Mouse (Mus musculus): Measurements from ENCODE around the gene Gtpbp4. TPM values are rescaled to one million over a fixed set of nuclear protein-coding genes. Genes with fewer than 3 reads are reported as not detected.
"Not testable (repeated sequence)": the region's sequence is repeated elsewhere in the genome, so short reads cannot be mapped to it uniquely, and the experiment has no call there.

The Gtpbp4 gene
- polyA plus RNA-seq, 1 experiment from 2014 or later, result 61.0 TPM

- not testable (repeated sequence) for H3K4me2 ChIP-seq (ENCODE audit: low read length); DNase-seq (ENCODE audit: low spot score); H3K27me3 ChIP-seq (ENCODE audit: insufficient read depth, low read length); H3K27ac ChIP-seq; H3K36me3 ChIP-seq (ENCODE audit: insufficient read depth, low read length); H3K9ac ChIP-seq (ENCODE audit: low read depth, low read length); H3K4me3 ChIP-seq (replicated peaks; ENCODE audit: low read depth, low read length); H3K9me3 ChIP-seq (replicated peaks; ENCODE audit: low read length); H3K4me1 ChIP-seq (replicated peaks; ENCODE audit: insufficient read depth, low read length)
- WGBS, result no CpG with 5 or more reads among the region's 5 CpGs
- ATAC-seq (replicated peaks; ENCODE audit: low FRiP score, low read depth), result 0 out of 2 replicates have a peak, but pooled peaks have one; percentile 7
Measured at GRCm38 (mm10) chr13:8956873-8957272, 39.0 kb downstream of the Gtpbp4 start.

- H3K4me3 ChIP-seq (replicated peaks; ENCODE audit: low read depth, low read length); H3K36me3 ChIP-seq (ENCODE audit: insufficient read depth, low read length); H3K4me2 ChIP-seq (ENCODE audit: low read length); DNase-seq (ENCODE audit: low spot score); H3K27me3 ChIP-seq (ENCODE audit: insufficient read depth, low read length); H3K9me3 ChIP-seq (replicated peaks; ENCODE audit: low read length); H3K9ac ChIP-seq (ENCODE audit: low read depth, low read length); H3K27ac ChIP-seq; H3K4me1 ChIP-seq (replicated peaks; ENCODE audit: insufficient read depth, low read length): not testable (repeated sequence)
- peak; percentile 61 for ATAC-seq (replicated peaks; ENCODE audit: low FRiP score, low read depth)
- WGBS, result 38% methylated on average over 2 of the region's 2 CpGs
Measured at GRCm38 (mm10) chr13:8955127-8955526, 40.8 kb downstream of the Gtpbp4 start.

- H3K27ac ChIP-seq; H3K27me3 ChIP-seq (ENCODE audit: insufficient read depth, low read length); H3K9ac ChIP-seq (ENCODE audit: low read depth, low read length); H3K4me2 ChIP-seq (ENCODE audit: low read length); ATAC-seq (replicated peaks; ENCODE audit: low FRiP score, low read depth); H3K4me1 ChIP-seq (replicated peaks; ENCODE audit: insufficient read depth, low read length); H3K9me3 ChIP-seq (replicated peaks; ENCODE audit: low read length); DNase-seq (ENCODE audit: low spot score); H3K4me3 ChIP-seq (replicated peaks; ENCODE audit: low read depth, low read length); H3K36me3 ChIP-seq (ENCODE audit: insufficient read depth, low read length): not testable (repeated sequence)
Measured at GRCm38 (mm10) chr13:8952563-8952962, 43.3 kb downstream of the Gtpbp4 start, which contains the start of gene Idi2. TSS of gene Idi2 (plus strand) at chr13:8952863.

GRCm38 (mm10) chr13:8948131-8948530 lies 47.8 kb downstream of the Gtpbp4 start, which contains the start of gene Gm9745:
TSS of gene Gm9745 (minus strand) at chr13:8948231.
- H3K27ac ChIP-seq; H3K9ac ChIP-seq (ENCODE audit: low read depth, low read length); H3K4me3 ChIP-seq (replicated peaks; ENCODE audit: low read depth, low read length); ATAC-seq (replicated peaks; ENCODE audit: low FRiP score, low read depth); DNase-seq (ENCODE audit: low spot score); H3K9me3 ChIP-seq (replicated peaks; ENCODE audit: low read length); H3K27me3 ChIP-seq (ENCODE audit: insufficient read depth, low read length); H3K4me1 ChIP-seq (replicated peaks; ENCODE audit: insufficient read depth, low read length); H3K36me3 ChIP-seq (ENCODE audit: insufficient read depth, low read length); H3K4me2 ChIP-seq (ENCODE audit: low read length): not testable (repeated sequence)

DNA sequence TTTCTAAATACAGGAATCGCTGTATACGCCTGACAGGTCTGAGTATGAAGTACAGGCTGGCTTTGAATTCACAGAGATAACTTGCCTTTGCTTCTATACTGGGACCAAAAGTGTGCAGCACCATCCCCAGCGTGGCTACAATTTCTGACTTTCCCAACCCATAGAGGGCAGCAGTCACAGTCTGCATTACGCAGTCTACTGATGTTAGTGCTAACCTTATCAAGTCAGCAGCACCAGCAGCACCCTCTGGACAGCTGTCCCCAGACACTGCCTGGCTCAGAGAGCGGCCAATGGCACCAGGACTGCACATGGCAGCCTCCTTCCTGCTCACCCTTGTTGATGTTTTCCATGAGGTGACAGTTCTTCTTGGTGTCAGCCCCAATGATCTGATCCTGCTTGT lies 52.1 kb downstream of the Gtpbp4 start:
- H3K9ac ChIP-seq (ENCODE audit: low read depth, low read length); H3K27me3 ChIP-seq (ENCODE audit: insufficient read depth, low read length); H3K4me2 ChIP-seq (ENCODE audit: low read length); H3K4me3 ChIP-seq (replicated peaks; ENCODE audit: low read depth, low read length); H3K9me3 ChIP-seq (replicated peaks; ENCODE audit: low read length); H3K4me1 ChIP-seq (replicated peaks; ENCODE audit: insufficient read depth, low read length); H3K27ac ChIP-seq; ATAC-seq (replicated peaks; ENCODE audit: low FRiP score, low read depth); H3K36me3 ChIP-seq (ENCODE audit: insufficient read depth, low read length); DNase-seq (ENCODE audit: low spot score): not testable (repeated sequence)
- WGBS, result no CpG with 5 or more reads among the region's 5 CpGs

DNA sequence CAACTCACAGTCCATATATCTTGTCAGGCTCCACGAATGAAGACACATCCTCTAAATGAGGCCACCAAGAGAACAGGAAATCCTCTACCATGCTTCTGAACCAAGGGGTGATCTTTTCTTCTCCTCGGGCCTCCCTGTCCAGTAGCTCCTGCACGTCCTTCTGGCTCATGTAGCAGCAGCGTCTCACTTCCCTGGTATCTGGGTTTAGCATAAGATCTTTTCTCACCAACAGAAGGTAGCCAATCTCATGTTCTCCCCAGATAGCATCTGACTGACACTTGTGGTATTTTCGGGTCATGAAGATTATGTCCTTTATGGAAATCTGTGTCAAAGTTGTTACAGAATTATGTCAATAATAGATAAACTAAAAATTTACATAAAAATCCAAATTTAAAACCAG lies 54.2 kb downstream of the Gtpbp4 start:
- H3K27ac ChIP-seq; ATAC-seq (replicated peaks; ENCODE audit: low FRiP score, low read depth); H3K9ac ChIP-seq (ENCODE audit: low read depth, low read length); H3K4me1 ChIP-seq (replicated peaks; ENCODE audit: insufficient read depth, low read length); H3K9me3 ChIP-seq (replicated peaks; ENCODE audit: low read length); H3K36me3 ChIP-seq (ENCODE audit: insufficient read depth, low read length); H3K27me3 ChIP-seq (ENCODE audit: insufficient read depth, low read length); H3K4me3 ChIP-seq (replicated peaks; ENCODE audit: low read depth, low read length); H3K4me2 ChIP-seq (ENCODE audit: low read length); DNase-seq (ENCODE audit: low spot score): not testable (repeated sequence)
- 17% methylated on average over 1 of the region's 5 CpGs for WGBS

GRCm38 (mm10) chr13:8941110-8941509 lies 54.8 kb downstream of the Gtpbp4 start:
- not testable (repeated sequence) for H3K4me3 ChIP-seq (replicated peaks; ENCODE audit: low read depth, low read length); H3K9ac ChIP-seq (ENCODE audit: low read depth, low read length); DNase-seq (ENCODE audit: low spot score); H3K9me3 ChIP-seq (replicated peaks; ENCODE audit: low read length); H3K27me3 ChIP-seq (ENCODE audit: insufficient read depth, low read length); H3K4me1 ChIP-seq (replicated peaks; ENCODE audit: insufficient read depth, low read length); ATAC-seq (replicated peaks; ENCODE audit: low FRiP score, low read depth); H3K4me2 ChIP-seq (ENCODE audit: low read length); H3K36me3 ChIP-seq (ENCODE audit: insufficient read depth, low read length); H3K27ac ChIP-seq
- WGBS, result 88% methylated on average over 4 of the region's 4 CpGs

DNA sequence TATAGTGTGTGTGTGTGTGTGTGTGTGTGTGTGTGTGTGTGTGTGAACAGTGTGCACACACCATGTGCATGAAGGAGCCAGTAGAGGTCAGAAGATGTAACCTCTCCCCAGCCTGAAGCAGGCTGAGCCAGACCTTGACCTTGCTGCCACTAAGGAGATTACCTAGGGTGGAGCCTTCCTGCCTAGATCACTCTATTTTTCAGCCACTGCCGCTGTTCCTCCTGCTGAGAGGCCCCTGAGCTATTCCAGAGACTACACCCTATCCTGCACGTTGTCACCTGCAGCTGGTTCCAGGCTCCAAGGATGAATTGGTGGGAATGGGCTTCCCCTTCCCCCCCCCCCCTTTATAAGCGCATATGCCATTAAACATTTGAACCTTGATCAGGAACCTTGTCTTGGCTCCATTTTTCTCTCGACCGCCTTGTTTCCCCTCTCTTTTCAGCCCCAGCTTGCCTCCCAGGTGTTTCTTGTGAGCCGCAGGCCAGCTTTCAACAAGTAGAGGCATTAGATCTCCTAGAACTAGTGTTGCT lies 58.2 kb downstream of the Gtpbp4 start:
- DNase-seq (ENCODE audit: low spot score); H3K27ac ChIP-seq; H3K36me3 ChIP-seq (ENCODE audit: insufficient read depth, low read length); H3K9me3 ChIP-seq (replicated peaks; ENCODE audit: low read length); ATAC-seq (replicated peaks; ENCODE audit: low FRiP score, low read depth); H3K4me1 ChIP-seq (replicated peaks; ENCODE audit: insufficient read depth, low read length); H3K4me3 ChIP-seq (replicated peaks; ENCODE audit: low read depth, low read length); H3K27me3 ChIP-seq (ENCODE audit: insufficient read depth, low read length); H3K4me2 ChIP-seq (ENCODE audit: low read length); H3K9ac ChIP-seq (ENCODE audit: low read depth, low read length): not testable (repeated sequence)
- 79% methylated on average over 6 of the region's 6 CpGs for WGBS
